Mouse (Mus musculus) layer of hippocampus, adult 2 months (tissue): ENCODE measurements around the gene Slc8a2. TPM values are rescaled to one million over a fixed set of nuclear protein-coding genes. Genes with fewer than 3 reads are reported as not detected.

Source experiments
- DNase-seq, 2 experiments: peaks; one replicate each; pipeline ENCODE4 v3.0.0; 2022; ENCODE audit warnings: low spot score in 2 of 2
- H3K27ac ChIP-seq: fragments of 200-600 bp; 2 replicates; pipeline ENCODE4 v1.8.1; 2022
- H3K4me3 ChIP-seq: fragments of 200-600 bp; 2 replicates; pipeline ENCODE4 v1.8.1; 2022; ENCODE audit warnings: mild to moderate bottlenecking
- CTCF ChIP-seq: fragments of 200-600 bp; conservative IDR thresholded peaks from 2 replicates; pipeline ENCODE4 v1.8.1; 2022; ENCODE audit warnings: antibody characterized with exemption, mild to moderate bottlenecking, moderate library complexity
- total RNA-seq, 2 experiments: library from RNA; stranded (reverse); gene quantifications; 2 replicates each; pipeline ENCODE4 v1.2.3; 2021

Slc8a2 gene
- total RNA-seq, 2 experiments from 2014 or later, result 305 to 320 TPM

- peak overlapping the region; percentile 72 for H3K27ac ChIP-seq
- no peak overlapping the region for H3K4me3 ChIP-seq
- DNase-seq, result no peak
- TF ChIP-seq CTCF, result no peak
Measured at GRCm38 (mm10) chr7:16155132-16155872, 25.7 kb downstream of the Slc8a2 start.

DNA sequence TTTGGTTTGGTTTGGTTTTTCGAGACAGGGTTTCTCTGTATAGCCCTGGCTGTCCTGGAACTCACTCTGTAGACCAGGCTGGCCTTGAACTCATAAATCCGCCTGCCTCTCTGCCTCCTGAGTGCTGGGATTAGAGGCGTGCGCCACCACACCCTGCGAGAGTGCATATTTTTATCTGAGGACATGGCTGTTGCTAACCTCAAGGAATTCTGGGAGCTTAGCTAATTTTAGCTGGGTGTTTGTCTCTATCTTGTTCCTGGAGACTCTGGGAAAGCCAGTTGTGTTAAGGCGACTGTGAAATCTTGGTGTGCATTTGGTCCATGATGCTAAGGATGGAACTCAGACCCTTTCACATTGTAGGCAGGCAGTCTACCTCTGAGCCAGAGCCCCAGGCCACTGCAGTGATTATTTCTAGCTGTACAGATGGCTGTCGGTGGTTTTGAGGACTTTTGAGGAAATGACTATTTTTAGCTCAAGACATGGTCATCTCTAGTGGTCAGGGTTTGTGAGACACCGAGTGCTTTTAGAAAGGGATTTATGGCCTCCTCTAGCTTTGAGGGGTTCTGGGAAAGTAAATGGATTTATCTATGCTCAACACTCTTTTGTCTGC, 26.6 kb downstream of the Slc8a2 start:
- DNase-seq, result no peak
- Histone ChIP-seq H3K27ac (peak overlapping the region; percentile 68), H3K4me3 (no peak overlapping the region)
- TF ChIP-seq CTCF, result no peak

- H3K4me3 ChIP-seq, result no peak overlapping the region
- no peak for TF ChIP-seq CTCF
- peak overlapping the region; percentile 28; the same call in 1 of the 2 replicates for H3K27ac ChIP-seq
- no peak for DNase-seq
Measured at GRCm38 (mm10) chr7:16158735-16159134, 29.1 kb downstream of the Slc8a2 start.

GRCm38 (mm10) chr7:16160702-16161101, 31.1 kb downstream of the Slc8a2 start:
- DNase-seq, result peak in 1 of 2 experiments; percentile 62
- Histone ChIP-seq H3K27ac (no peak overlapping the region), H3K4me3 (no peak overlapping the region)
- TF ChIP-seq CTCF, result no peak

- H3K27ac ChIP-seq, result peak overlapping the region; percentile 53; the same call in 1 of the 2 replicates
- TF ChIP-seq CTCF, result peak; percentile 61
- DNase-seq, result no peak
- H3K4me3 ChIP-seq, result no peak overlapping the region
Measured at GRCm38 (mm10) chr7:16161302-16161701, 31.7 kb downstream of the Slc8a2 start.

DNA sequence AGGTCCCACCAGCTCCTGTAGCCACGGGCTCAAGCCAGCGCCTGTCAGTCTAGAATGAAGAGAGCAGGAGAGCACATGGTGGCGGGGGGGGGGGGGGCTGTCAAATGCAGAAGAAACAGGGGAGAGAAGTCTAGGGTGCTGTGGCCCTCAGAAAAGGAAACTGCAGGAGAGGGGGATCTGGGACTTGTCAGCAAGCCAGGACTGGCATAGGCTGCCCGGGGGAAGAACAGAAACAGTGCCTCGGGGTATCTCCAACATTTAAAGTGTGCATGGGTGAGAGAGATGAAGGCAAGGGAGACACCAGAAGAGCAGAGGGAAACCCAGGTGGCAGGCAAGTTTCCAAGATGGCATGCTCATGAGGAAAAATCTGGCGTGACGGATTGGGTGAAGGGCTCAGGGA, 32.4 kb downstream of the Slc8a2 start:
- no peak for TF ChIP-seq CTCF
- no peak for DNase-seq

DNA sequence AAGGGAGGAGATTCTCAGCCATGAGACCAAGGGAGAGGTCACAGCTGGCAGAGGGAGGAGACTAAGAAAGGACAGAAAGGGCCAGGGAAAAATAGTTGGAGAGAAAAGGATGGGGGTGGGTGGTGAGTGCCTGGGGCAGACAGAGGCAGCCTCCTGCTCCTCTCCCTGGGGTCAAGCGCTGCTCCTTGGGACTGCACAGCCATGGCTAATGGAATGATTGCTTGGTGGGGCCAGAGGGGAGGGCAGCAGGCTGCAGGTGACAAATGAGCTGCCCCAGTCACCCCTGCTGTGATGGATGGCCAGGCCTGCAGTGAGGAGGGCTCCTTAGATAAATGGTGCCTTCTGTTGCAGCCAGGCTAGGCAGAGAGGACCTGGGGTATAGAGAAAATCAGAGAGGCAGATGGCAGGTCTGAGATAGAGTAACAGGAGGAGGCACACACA, 42.5 kb downstream of the Slc8a2 start:
- TF ChIP-seq CTCF, result no peak
- DNase-seq, result no peak
- no peak overlapping the region for H3K27ac ChIP-seq
- no peak overlapping the region for H3K4me3 ChIP-seq

More for the DNA sequence above, 32.4 kb downstream of the Slc8a2 start:
- Histone ChIP-seq H3K27ac (peak overlapping the region; percentile 53; the same call in 1 of the 2 replicates), H3K4me3 (no peak overlapping the region)

DNA sequence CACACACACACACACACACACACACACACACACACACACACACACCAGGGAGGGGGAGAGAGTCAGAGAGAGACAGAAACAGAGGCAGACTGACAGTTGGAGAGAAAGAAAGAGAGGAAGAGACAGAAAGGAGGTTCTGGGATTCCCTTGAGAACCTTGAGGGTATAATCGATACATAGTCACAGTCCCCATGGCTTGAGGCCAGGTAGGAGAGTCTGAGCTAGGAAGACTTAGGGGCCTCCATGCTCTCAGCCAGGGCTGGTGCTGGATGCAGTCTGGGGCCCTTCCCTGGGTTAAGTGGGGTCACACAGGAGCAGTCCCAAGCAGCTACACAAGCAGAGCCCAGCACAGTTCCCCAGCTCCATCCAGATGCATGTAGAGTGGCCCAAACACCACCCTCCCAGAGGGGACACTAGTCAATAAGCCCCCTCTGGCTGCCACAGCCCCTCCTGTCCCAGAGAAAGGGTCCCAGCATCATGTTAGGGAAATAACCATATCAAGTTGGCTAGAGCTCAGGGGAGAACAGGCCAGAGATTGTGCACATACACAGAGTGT, 43.0 kb downstream of the Slc8a2 start:
- no peak for DNase-seq
- Histone ChIP-seq H3K4me3 (no peak overlapping the region), H3K27ac (no peak overlapping the region)
- TF ChIP-seq CTCF, result no peak

GRCm38 (mm10) chr7:16173146-16173545, 43.5 kb downstream of the Slc8a2 start:
- DNase-seq, result no peak
- Histone ChIP-seq H3K27ac (no peak overlapping the region), H3K4me3 (no peak overlapping the region)
- TF ChIP-seq CTCF, result no peak

- peak within 1 kb of the TSS; percentile 87 for H3K4me3 ChIP-seq
- peak; percentile 46 to 63 for DNase-seq
- H3K27ac ChIP-seq, result peak within 1 kb of the TSS; percentile 91
- peak; percentile 76 for TF ChIP-seq CTCF
Measured at GRCm38 (mm10) chr7:16174597-16175541, 45.2 kb downstream of the Slc8a2 start, which contains the start of gene Meis3. Meis3 (plus strand) TSS chr7:16175090.

- Histone ChIP-seq H3K4me3 (peak overlapping the region; percentile 87), H3K27ac (peak overlapping the region; percentile 91)
- DNase-seq, result no peak
- no peak for TF ChIP-seq CTCF
Measured at GRCm38 (mm10) chr7:16175542-16175931, 45.9 kb downstream of the Slc8a2 start.

DNA sequence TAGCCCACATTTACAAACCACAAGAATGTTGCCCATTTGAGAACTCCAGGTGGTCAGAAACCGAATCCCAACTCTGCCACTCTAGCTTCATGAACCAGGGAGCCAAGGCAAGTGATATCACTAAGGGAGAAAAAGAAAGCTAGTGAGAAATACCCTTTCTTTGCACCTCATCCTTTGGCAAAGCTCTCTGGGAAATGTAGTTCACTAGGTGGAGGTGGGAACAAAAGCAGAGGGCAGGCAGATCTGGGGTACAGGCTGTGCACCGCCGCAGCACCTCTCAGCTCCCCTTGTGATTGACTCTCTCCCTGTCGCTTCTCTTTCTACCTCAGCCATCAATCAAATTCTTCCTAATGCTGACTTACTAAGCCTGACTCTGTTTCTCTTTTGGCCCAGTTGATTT, 48.5 kb downstream of the Slc8a2 start:
- DNase-seq, result no peak
- Histone ChIP-seq H3K4me3 (no peak overlapping the region), H3K27ac (no peak overlapping the region)
- no peak for TF ChIP-seq CTCF
